Mouse (Mus musculus) neural tube, embryonic 14.5 days (tissue): ENCODE data around the gene Gm37240. TPM values are rescaled to one million over a fixed set of nuclear protein-coding genes. Genes with fewer than 3 reads are reported as not detected.

Source experiments
- ATAC-seq: fragments of 200-750 bp; cut with Nextera tagmentation; 2 replicates; pipeline ENCODE4 v1.8.0; 2017; ENCODE audit warnings: low read depth, mild to moderate bottlenecking, moderate TSS enrichment, moderate library complexity
- H3K27ac ChIP-seq: fragments of 300-500 bp; sonication (generic); 2 replicates; pipeline ENCODE4 v1.5.1; 2014; ENCODE audit warnings: low read depth, mild to moderate bottlenecking, control low read depth, low read length, moderate library complexity, mixed read lengths
- H3K27me3 ChIP-seq: fragments of 300-500 bp; sonication (generic); 2 replicates; pipeline ENCODE4 v1.6.1; 2014; ENCODE audit warnings: low read length; ENCODE audit not compliant: control insufficient read depth, insufficient read depth
- H3K36me3 ChIP-seq: fragments of 300-500 bp; sonication (generic); 2 replicates; pipeline ENCODE4 v1.6.1; 2014; ENCODE audit warnings: low read length, mixed read lengths; ENCODE audit not compliant: control insufficient read depth, insufficient read depth
- H3K4me1 ChIP-seq: fragments of 300-500 bp; sonication (generic); 2 replicates; pipeline ENCODE4 v1.6.1; 2014; ENCODE audit warnings: low read length; ENCODE audit not compliant: control insufficient read depth, insufficient read depth
- H3K4me2 ChIP-seq: fragments of 300-500 bp; sonication (generic); 2 replicates; pipeline ENCODE4 v1.6.1; 2014; ENCODE audit warnings: mild to moderate bottlenecking, low read depth, low read length, control low read depth
- H3K4me3 ChIP-seq: fragments of 300-500 bp; sonication (generic); 2 replicates; pipeline ENCODE4 v1.5.1; 2014; ENCODE audit warnings: low read depth, low read length, control low read depth, mixed read lengths
- H3K9ac ChIP-seq: fragments of 300-500 bp; sonication (generic); replicated peaks from 2 replicates; pipeline ENCODE4 v1.6.1; 2014; ENCODE audit warnings: low read depth, mild to moderate bottlenecking, control low read depth, low read length, mixed read lengths
- H3K9me3 ChIP-seq: fragments of 300-500 bp; sonication (generic); 2 replicates; pipeline ENCODE4 v1.6.1; 2016; ENCODE audit warnings: low read length; ENCODE audit not compliant: control insufficient read depth
- WGBS: fragments of 180-500 bp; shearing (Covaris S2); extraction: QIAGEN DNeasy Blood & Tissue Kit; methylation state at CpG from one replicate; pipeline ENCODE4 v1.1.7; 2014; 5-methylcytosine and 5-hydroxymethylcytosine counted together
- polyA plus RNA-seq: library from polyadenylated mRNA; unstranded; fragments of >200 nt; fragmentation: Nextera tagmentation; extraction: Ambion mirVana; gene quantifications from 2 replicates; pipeline ENCODE4 v1.2.1, GENCODE M21; 2014

Gene Gm37240
- polyA plus RNA-seq, 1 experiment from 2014 or later: not detected

DNA sequence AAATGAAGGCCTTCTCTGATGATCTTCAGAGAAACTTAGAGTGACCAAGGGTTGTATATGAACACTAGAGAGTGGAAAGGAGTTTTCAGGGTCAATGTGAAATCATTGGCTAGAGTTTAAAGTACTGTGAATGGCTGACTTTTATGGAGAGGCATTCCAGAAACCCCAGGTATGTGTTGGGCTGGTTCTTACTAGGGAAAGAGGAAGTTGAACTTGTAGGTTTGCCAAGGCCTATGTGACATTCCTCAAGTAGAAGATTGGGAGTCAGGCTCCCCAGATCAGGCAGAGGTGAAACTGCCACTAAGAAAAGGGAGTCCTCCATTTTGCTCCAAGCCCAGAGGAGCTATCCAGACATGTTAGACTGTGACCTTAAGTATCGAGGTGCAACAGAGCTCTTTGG is 858.2 kb downstream of the Gm37240 start:
- Histone ChIP-seq H3K4me1 (no peaks in the 10 kb centered on the region), H3K9ac (no peak overlapping the region), H3K9me3 (no peaks in the 10 kb centered on the region), H3K27ac (no peak overlapping the region), H3K27me3 (no peaks in the 10 kb centered on the region), H3K4me2 (no peak overlapping the region), H3K36me3 (no peaks in the 10 kb centered on the region), H3K4me3 (no peak overlapping the region)
- no peak for ATAC-seq
- 92% methylated on average over 1 of the region's 1 CpGs for WGBS

DNA sequence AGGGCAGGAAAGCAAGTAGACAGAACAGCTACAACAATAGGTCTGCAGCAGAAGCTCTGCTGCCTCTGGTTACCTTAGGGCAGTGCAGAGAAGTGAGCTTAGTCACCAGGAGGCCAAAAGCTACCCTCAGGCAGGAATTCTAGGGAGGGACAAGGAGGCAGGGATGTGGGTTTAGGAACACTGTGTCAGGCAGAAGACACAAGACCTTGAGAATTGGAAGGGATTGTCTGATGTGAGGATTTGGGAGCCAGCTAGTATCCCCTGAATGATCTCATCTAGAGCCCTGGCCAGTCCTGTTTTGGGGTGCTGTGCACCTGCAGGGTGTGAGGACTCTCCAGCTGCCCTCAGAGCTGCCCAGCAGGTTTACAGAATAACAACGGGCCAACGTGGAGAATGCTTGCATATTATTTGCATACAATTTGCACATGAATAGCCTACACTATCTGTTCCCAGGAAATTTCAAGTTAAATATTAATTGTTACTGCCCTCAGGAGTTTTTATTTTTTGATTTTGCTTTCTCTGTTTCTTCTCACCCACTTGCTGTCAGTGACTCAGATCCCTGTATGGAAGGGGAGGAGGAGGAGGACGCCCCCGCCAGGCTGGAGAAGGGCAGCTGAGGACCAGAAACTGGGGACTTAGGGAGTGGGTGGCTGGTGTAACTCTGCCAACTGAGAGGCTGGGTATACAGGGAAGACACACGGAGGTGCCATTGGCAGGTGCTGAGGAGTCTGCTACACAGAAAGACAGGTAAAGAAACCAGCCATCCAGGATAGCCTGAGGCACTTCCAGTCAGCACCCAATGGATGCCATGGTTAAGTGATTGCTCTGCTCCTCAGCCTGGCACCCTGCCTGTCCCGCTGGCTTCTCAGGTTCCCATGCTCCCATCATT is 862.3 kb downstream of the Gm37240 start:
- Histone ChIP-seq H3K9me3 (no peaks in the 10 kb centered on the region), H3K9ac (no peak overlapping the region), H3K27ac (no peak overlapping the region), H3K4me1 (no peaks in the 10 kb centered on the region), H3K36me3 (no peaks in the 10 kb centered on the region), H3K4me2 (no peak overlapping the region), H3K27me3 (no peaks in the 10 kb centered on the region), H3K4me3 (no peak overlapping the region)
- ATAC-seq: no peak
- 28% methylated on average over 6 of the region's 6 CpGs for WGBS

DNA sequence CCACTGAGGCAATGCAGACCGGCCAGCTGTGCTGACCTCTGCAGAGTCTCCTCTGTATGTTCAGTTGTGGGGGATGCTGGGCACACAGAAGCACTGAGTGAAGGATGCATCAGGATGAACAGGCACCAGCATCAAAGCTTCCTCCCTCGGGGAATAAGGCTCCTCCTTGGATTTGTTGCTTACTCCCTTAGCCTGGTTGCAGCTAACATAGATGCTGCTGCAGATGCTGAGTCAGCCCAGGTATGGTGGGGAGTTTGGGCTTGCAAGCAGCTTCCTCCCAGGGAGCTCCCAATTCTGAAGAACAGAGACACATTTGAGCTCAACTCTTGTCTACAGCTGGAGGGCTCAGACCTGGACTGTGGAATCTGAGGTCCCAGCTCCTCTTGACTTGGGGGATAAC is 863.1 kb downstream of the Gm37240 start:
- Histone ChIP-seq H3K4me2 (no peak overlapping the region), H3K9ac (no peak overlapping the region), H3K36me3 (no peaks in the 10 kb centered on the region), H3K9me3 (no peaks in the 10 kb centered on the region), H3K27me3 (no peaks in the 10 kb centered on the region), H3K4me3 (no peak overlapping the region), H3K4me1 (no peaks in the 10 kb centered on the region), H3K27ac (no peak overlapping the region)
- ATAC-seq: no peak
- WGBS: 78% methylated on average over 2 of the region's 2 CpGs

DNA sequence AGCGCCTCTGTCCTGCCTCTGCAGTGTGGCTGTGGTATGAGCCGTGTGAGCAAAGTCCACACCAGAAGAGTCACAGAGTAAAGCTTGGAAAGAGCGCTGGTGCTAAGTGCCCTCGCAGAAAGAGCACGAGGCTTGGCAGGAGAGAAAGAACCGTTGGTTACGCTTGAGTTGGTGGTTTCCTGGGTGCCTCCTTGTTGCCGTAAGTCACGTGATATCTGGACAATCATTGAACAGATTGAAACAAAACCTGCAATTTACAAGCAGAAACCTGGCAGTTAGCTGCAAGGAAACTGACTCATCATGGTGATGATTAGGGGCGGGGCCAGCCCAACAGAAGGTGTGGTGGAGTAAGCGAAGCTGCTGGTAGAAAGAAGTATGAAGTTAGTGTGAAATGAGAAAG is 864.5 kb downstream of the Gm37240 start:
- Histone ChIP-seq H3K4me1 (no peaks in the 10 kb centered on the region), H3K9me3 (no peaks in the 10 kb centered on the region), H3K27me3 (no peaks in the 10 kb centered on the region), H3K9ac (no peak overlapping the region), H3K4me3 (no peak overlapping the region), H3K4me2 (no peak overlapping the region), H3K27ac (no peak overlapping the region), H3K36me3 (no peaks in the 10 kb centered on the region)
- ATAC-seq: no peak
- WGBS: 74% methylated on average over 11 of the region's 11 CpGs

DNA sequence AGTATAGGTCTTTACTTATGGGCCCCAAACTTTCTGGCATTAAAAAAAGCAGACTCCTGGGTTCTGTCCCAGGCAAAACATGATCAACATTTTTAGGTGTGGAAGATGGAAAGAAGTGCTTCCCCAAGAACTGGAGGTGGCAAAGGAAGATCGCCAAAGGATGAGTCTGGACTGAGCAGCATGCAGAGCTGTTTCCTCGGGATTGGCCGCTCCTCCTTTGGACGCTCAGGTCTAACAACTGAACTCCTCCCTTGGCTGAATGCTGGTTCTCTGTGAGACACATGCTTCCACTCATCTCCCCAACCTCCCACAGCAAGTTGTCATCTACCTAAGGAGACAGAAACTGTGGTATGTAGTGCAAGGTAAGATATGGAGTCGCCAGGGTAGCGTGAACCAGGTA is 865.5 kb downstream of the Gm37240 start:
- Histone ChIP-seq H3K27me3 (no peaks in the 10 kb centered on the region), H3K4me3 (no peak overlapping the region), H3K9ac (no peak overlapping the region), H3K9me3 (no peaks in the 10 kb centered on the region), H3K4me1 (no peaks in the 10 kb centered on the region), H3K27ac (no peak overlapping the region), H3K4me2 (no peak overlapping the region), H3K36me3 (no peaks in the 10 kb centered on the region)
- WGBS: 97% methylated on average over 6 of the region's 6 CpGs
- no peak for ATAC-seq

DNA sequence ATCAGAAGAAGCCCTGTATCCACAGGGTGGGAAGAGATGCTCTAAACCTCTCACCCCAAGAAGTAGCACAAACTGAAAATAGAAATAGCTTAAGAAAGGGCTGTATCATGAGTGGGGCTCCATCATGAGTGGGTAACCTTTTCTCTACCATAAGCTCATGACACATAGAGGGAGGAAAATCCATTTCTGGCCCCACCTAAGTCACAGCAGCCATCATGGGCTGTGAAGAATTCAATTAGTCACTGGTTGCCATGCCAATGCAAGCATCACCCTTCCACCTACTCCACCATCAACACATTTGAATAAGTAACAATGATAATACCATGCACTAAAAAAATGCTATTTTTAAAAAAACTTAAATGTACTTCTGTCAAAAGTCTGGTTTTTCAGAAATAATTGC is 867.2 kb downstream of the Gm37240 start:
- Histone ChIP-seq H3K4me3 (no peak overlapping the region), H3K9ac (no peak overlapping the region), H3K27me3 (no peaks in the 10 kb centered on the region), H3K4me2 (no peak overlapping the region), H3K27ac (no peak overlapping the region), H3K36me3 (no peaks in the 10 kb centered on the region), H3K9me3 (no peaks in the 10 kb centered on the region), H3K4me1 (no peaks in the 10 kb centered on the region)
- ATAC-seq: no peak

DNA sequence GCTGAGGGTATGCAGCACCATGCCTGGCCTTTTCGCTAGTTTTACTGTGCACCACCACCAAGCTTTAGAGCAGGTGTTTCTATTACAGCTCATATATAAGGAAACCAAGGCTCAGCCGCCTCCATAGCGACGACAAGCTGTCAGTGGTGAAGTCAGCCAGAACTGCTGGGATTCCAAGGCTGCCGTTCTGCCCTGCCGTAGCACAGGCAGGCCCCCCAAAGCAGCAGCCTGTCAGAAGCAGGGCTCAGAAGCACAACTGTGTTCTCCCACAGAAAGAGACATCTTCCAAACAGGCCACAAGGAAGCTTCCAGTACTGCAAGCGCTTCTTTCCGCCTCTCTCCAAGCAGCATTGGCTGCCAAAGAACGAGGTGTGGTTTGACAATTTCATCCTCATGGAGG is 871.7 kb downstream of the Gm37240 start:
- H3K36me3 ChIP-seq: no peaks in the 10 kb centered on the region
- H3K4me2 ChIP-seq: no peak overlapping the region
- H3K27ac ChIP-seq: peak overlapping the region; percentile 40; the same call in 1 of the 2 replicates
- H3K9ac ChIP-seq: no peak overlapping the region
- H3K4me1 ChIP-seq: no peaks in the 10 kb centered on the region
- no peaks in the 10 kb centered on the region for H3K9me3 ChIP-seq
- H3K27me3 ChIP-seq: no peaks in the 10 kb centered on the region
- no peak overlapping the region for H3K4me3 ChIP-seq
- 53% methylated on average over 9 of the region's 9 CpGs for WGBS
- peak; percentile 34; the same call in 1 of the 2 replicates for ATAC-seq

DNA sequence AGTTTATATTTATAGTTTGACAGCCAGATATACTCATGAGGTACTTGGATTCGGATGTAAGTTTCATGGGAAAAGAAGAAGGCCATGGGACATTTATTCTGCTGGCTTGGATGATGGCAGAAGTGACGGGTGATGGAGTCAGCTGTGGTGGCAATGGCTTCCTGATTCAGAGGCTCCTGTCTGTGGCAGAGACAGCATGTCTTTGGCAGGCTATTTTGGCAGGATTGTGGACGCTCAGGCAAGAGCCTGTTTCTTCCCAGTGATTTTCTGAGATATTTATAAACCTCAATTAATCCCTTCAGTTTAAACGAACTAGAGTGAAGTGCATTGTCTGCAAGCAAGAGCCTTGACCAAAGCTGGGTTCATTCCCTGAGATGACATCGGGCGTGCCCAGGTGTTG is 874.4 kb downstream of the Gm37240 start:
- Histone ChIP-seq H3K4me2 (no peak overlapping the region), H3K4me3 (no peak overlapping the region), H3K4me1 (no peaks in the 10 kb centered on the region), H3K9ac (no peak overlapping the region), H3K27me3 (no peaks in the 10 kb centered on the region), H3K36me3 (no peaks in the 10 kb centered on the region), H3K9me3 (no peaks in the 10 kb centered on the region), H3K27ac (no peak overlapping the region)
- WGBS: 85% methylated on average over 6 of the region's 6 CpGs
- no peak for ATAC-seq

DNA sequence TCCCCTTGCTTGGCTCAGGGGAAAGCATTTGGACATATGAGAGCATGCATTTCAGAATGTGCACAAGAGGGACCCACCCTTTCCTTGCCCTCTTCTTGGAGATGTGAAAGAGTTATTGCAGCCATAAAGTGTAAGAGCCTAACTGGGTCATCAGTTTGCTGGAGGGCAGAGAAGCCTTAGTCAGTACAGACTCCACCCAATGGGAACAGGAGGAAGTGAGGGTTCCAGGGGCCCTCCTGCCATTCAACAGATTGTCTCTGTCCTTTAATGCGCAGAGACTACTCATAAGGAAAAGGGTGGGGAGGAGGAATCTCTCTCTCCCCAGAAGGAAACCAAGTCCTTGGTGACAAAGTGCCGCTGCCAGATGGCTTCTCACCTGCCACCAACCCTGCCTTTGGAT is 882.1 kb downstream of the Gm37240 start:
- Histone ChIP-seq H3K36me3 (no peaks in the 10 kb centered on the region), H3K27ac (no peak overlapping the region), H3K27me3 (no peaks in the 10 kb centered on the region), H3K9ac (no peak overlapping the region), H3K9me3 (no peaks in the 10 kb centered on the region), H3K4me1 (no peaks in the 10 kb centered on the region), H3K4me2 (no peak overlapping the region), H3K4me3 (no peak overlapping the region)
- no peak for ATAC-seq
- 60% methylated on average over 2 of the region's 2 CpGs for whole genome bisulfite sequencing
